Mouse (Mus musculus) retina, embryonic 14.5 days (tissue): ENCODE data around the gene Rnaseh1.

Source experiments
- DNase-seq: peaks from one replicate; pipeline ENCODE4 v3.0.0-alpha.2; 2015; ENCODE audit warnings: low spot score

Rnaseh1 gene

GRCm38 (mm10) chr12:28667287-28667686 is 17.9 kb downstream of the Rnaseh1 start:
- DNase-seq: no peak

GRCm38 (mm10) chr12:28674038-28674720 is 24.8 kb downstream of the Rnaseh1 start:
- DNase-seq: no peak

DNA sequence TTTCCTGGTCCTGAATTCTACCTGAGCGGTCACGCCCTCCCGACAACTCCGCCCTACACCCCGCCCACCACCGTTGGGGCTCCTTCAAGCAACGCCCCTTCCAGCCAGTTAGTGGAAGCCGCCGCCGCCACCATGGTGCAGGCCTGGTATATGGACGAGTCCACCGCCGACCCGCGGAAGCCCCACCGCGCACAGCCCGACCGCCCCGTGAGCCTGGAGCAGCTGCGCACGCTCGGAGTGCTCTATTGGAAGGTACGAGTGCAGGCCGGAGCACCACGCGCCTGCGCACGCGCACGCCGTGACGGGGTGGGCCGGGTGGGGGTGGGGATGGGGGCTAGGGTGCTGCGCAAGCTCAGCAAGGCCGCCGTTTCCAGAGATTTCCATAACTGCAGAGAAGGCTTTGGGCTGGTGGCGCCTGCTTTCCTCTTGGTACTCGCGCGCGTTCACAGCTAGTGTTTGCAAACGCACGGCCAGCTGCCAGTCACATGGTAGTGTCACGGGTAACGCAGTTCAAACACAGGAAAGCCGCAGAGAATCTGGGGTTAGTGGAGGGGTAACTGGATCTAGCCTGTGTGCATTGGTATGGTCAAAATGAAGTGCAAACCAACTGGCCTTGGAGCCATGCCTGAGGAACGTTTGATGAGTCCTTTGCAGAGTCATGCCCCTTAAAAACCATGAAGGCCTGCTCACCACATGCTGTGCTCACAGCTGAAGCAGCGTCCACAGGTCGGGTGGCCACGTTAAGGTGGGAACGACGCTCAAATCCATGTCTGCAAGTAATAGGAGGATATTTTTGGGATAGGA is 25.9 kb downstream of the Rnaseh1 start, which contains the start of gene Adi1:
Gene Adi1 (plus strand): TSS at position 111 of the 804 bp plus-strand sequence.
- peak; percentile 83 for DNase-seq

GRCm38 (mm10) chr12:28675925-28676209 is 26.5 kb downstream of the Rnaseh1 start:
- no peak for DNase-seq

- no peak for DNase-seq
Measured at GRCm38 (mm10) chr12:28684674-28685073, 35.3 kb downstream of the Rnaseh1 start.

GRCm38 (mm10) chr12:28685771-28686170 is 36.4 kb downstream of the Rnaseh1 start:
- DNase-seq: no peak

- peak; percentile 20 for DNase-seq
Measured at GRCm38 (mm10) chr12:28686199-28686879, 36.9 kb downstream of the Rnaseh1 start.

- no peak for DNase-seq
Measured at GRCm38 (mm10) chr12:28688996-28689395, 39.6 kb downstream of the Rnaseh1 start.

GRCm38 (mm10) chr12:28690730-28691129 is 41.3 kb downstream of the Rnaseh1 start:
- no peak for DNase-seq

DNA sequence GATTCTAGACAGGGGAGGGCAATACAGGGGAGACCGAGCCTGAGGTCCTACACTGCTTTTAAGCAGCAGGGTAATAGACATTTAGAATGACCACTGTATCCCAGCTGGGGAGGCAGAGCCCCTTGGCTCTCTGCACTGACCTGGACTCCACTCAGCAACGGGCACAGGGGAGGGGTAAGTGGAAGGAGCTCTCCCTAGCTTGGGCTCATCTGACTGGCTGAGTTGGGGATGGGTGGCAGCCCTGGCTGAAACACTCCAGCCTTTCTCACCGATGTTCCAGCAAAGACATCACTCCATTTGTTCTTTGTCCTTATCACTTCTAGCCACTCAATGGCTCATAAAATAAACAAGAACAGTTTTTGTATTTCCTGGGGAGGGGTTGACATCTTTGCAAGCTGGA is 44.3 kb downstream of the Rnaseh1 start:
- no peak for DNase-seq

DNA sequence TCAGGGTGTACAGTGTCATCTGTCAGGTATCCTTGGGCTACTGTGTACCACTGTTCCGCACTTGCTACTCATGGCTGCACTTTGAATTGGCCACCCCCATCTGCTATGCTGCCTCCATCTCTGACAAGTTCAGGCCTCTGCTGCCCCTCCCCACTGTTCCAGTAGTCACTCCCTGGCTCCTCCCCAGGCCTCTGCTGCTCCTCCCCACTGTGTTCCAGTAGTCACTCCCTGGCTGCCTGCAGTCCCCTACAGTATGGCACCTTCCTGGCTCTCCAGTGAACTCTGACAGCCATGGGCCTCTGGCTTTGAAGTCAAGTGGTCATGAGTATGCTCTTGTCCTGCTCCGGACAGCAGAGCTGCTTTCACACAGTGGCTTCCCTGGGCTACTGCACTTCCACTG is 44.8 kb downstream of the Rnaseh1 start:
- no peak for DNase-seq

DNA sequence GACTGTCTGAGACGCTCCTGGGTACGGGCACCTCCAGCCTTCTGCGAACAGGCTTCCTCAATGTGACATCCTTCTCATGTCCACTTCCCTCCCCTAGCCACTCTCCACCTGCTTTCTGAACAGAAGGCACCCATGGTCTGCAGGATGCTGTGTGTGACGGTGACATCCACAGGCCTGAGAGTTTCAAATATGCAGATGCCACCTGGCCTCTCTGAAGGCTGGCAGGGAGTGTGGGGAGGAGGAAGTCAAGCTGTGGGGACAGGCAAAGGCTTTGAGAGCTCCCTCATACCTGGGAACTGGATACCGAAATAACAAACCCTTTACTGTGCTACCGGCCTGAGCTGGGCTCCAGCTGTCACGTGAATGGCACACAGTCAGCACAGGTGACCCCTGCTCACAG is 45.4 kb downstream of the Rnaseh1 start:
- DNase-seq: no peak

GRCm38 (mm10) chr12:28697821-28698595 is 48.6 kb downstream of the Rnaseh1 start:
- DNase-seq: no peak

DNA sequence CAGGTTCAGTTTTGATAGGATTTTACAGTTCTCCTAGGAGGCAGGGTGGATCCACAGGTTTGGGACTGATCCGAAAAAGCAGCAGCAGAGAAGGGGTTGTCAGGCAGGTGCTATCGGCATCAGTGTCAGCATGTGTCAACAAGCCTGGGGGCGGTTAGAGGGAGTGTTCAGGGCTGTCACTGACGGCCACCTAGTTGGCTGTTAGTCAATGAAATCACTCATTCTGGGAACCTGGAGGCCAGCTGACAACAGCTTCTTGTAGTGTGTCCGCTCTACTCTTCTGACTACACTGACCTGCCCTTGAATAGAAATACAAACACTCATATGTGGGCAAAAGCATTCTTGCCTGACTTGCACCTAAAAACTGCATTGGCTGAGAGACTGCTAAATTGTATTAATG is 49.7 kb downstream of the Rnaseh1 start:
- no peak for DNase-seq

DNA sequence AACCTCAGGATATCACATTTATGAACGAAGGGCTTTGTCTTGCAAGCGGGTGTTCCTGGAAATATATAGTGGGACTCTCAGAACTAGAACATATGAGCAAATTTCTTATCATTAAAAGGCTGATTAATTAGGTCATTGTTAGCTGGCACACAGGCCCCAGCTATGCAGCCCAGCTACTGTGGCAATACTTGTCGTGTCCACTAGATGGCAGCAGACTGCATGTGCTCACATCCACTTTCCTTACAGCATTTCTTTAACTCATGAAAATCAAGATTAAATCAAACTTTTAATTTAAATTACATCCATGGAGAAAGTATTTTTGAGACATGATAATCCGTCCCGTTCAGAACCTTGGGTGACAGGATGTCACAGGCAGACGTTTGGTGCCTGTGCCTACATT is 50.3 kb downstream of the Rnaseh1 start:
- peak; percentile 87 for DNase-seq

GRCm38 (mm10) chr12:28700101-28700511 is 50.7 kb downstream of the Rnaseh1 start:
- DNase-seq: no peak

- DNase-seq: no peak
Measured at GRCm38 (mm10) chr12:28700561-28701025, 51.2 kb downstream of the Rnaseh1 start.

DNA sequence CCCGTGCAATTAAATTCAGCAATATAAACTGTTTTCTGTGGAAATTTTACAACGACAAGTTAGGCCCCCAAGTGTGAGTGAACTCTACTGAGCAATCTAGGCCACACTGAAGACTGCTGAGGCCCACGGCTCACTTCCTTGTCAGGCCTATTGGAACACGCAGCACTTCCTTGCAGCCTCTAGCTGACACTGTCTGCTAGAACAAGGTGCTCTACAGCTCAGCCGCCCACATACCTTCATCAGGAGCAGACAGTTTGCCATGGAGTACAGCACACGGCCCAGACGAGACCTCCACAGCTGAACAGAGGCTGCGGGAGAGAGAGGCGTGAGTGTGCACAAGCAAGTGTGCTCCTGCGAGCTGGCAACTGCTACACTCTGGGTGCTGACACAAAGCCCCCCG is 51.9 kb downstream of the Rnaseh1 start:
- DNase-seq: no peak

- DNase-seq: peak; percentile 25
Measured at GRCm38 (mm10) chr12:28704381-28704780, 55.0 kb downstream of the Rnaseh1 start.

GRCm38 (mm10) chr12:28705204-28705603 is 55.8 kb downstream of the Rnaseh1 start:
- DNase-seq: no peak

DNA sequence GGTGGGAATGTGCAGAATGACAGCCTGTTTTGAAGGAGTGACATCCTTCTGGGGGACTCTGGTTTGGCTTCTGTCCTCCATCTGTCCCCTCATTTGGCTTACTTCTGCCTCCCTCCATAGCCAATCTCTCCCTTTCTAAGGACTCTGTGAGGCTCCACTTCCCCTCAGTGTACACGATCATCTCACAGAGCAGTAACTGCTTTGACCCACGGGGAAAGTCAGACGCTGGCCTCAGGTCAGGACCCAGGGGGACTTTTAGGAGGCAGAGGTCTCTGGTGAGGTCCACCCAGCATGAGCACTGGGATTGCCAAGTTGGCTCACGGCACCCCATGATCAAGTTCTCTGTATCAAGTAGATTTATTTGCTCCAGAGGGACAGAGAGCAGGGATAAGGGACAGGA is 58.8 kb downstream of the Rnaseh1 start:
- DNase-seq: no peak
